Mouse (Mus musculus): Measurements from ENCODE around the gene Crybb1.

Gene Crybb1

DNA sequence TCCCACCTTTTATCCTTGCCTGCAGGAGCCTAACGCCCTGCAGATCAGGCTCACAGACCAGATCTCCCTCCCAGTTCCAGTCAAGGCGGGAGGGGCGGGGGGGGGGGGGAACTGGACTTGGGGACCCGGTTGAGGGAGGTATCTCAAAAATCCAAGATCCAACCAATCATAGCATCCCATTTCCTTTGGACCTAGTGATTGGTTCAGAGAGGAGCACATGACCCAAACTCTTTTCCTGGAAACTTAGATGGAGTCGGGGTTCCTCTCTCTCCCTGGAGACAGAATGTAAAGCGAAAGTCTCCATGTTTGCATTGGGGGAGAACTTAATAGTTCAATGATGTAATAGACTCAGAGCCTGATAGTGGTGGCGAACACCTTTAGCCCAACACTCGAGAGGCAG, 8.2 kb upstream of the Crybb1 start:
- POLR2A ChIA-PET: interaction anchor here in 3 of 4 experiments (0.9 to 1.9 kb wide), 3 partner anchors 19 to 29 kb away, joined by 3 to 5 read pairs (median 5); partner anchors contain the start of gene Tpst2 (in 2 of the 3)
- CTCF ChIA-PET: no interaction called here

DNA sequence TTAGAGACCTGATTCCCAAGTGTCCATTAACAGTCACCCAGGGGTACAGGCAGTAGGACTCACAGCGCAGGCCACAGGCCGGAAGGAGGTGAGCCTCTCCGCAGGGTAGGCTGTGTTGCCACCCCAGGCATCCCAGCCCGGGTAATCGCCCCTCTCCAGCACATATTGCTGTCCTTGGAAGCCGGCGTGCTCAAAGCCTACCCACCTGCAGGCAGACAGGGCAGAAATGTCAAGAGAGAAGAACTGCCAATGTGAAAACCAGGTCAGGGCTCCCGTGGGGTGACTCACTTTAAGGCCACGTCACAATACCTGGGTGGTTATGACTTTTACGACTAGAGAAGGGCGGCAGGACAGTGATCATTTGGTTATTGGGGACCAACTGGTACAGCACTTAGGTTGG, 6.5 kb upstream of the Crybb1 start:
- CTCF ChIA-PET: interaction anchor here in 2 of 4 experiments (0.7 to 1.4 kb wide), 4 partner anchors 8 to 976 kb away, joined by 3 to 9 read pairs (median 5); no protein-coding TSS in a partner anchor
- POLR2A ChIA-PET: interaction anchor here in 1 of 4 experiments (1.0 to 1.5 kb wide), 3 partner anchors 17 to 115 kb away, joined by 3 to 5 read pairs (median 4); partner anchors contain the start of gene Tpst2

DNA sequence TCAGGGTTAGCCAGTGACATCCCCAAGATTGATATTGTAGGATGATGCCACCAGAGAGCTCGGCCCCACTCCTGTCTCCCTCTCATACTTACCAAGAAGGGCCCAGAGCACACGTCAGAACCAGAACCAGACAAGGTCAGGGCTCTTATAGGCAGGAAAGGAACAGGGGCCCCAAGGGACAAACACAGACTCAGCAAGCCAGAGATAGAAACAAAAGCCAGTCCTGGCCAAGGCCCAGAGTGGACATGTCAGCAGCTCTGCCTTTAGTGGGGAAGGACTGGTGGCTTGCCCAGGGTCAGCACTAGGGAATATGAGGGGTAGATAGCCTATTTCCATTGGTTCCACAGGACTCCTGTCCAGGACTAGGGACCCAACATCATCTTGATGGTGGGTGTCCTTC, 3.2 kb upstream of the Crybb1 start, which contains the start of gene Cryba4:
Cryba4 (minus strand) TSS at position 119 of the 400 bp plus-strand sequence.
- POLR2A ChIA-PET: interaction anchor here in 1 of 4 experiments (0.6 kb wide), 1 partner anchor 23 kb away, joined by 3 read pairs; no protein-coding TSS in a partner anchor
- CTCF ChIA-PET: interaction anchor here in 1 of 4 experiments (0.7 kb wide), 1 partner anchor 32 kb away, joined by 11 read pairs; no protein-coding TSS in a partner anchor

DNA sequence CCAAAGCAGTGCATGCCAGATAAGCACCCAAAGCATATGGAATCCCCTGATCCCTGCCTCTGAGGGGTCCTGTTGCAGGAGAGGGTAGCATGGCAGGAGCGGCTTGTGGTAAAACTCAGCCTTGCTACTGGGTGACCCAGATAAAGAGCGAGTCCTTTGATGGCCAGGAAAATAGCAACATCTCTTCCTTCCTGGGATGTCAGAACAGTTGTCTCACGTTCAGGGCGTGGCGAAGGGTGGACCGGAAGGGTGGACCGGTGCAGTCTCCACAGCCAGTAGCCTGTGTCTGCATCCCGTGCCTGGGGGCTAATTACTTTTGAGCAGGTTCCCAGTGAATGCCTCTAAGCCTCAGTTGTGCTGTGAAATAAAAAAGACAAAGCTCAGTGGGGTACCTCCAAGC, 2.4 kb upstream of the Crybb1 start:
- ChIA-PET POLR2A (interaction anchor here in 1 of 4 experiments (1.0 kb wide), 1 partner anchor 39 kb away, joined by 3 read pairs; no protein-coding TSS in a partner anchor), CTCF (interaction anchor here in 2 of 4 experiments (0.7 to 1.3 kb wide), 4 partner anchors 12 to 148 kb away, joined by 4 to 11 read pairs (median 6); no protein-coding TSS in a partner anchor)

DNA sequence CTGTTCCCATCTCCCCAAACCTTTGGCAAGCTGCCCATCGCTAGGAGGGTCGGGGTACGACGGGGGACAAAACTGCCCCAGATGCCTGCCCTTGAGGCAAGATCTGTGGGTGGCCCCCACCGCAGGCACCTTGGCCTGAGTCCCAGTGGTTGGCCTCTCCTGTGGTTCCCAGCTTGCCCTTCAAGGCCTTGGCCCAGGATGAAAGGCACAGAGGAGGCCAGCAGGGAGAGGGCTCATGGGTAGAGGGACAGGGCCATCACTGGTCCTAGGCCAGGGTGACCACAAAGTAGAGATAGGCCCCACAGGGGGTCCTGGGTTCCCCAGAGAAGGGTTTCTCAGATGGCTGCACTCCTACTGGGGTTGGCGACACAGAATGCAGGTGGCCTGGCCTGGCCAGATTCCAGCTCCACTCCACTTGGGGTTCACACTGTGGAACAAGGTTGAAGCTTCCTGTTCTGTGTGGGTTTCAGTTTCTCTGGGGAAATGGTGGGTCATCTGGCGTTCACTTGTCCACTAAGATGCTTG, 1.3 kb upstream of the Crybb1 start:
- POLR2A ChIA-PET: no interaction called here
- CTCF ChIA-PET: interaction anchor here in 3 of 4 experiments (0.6 to 1.3 kb wide), 3 partner anchors 14 to 172 kb away, joined by 3 to 5 read pairs (median 3); no protein-coding TSS in a partner anchor

DNA sequence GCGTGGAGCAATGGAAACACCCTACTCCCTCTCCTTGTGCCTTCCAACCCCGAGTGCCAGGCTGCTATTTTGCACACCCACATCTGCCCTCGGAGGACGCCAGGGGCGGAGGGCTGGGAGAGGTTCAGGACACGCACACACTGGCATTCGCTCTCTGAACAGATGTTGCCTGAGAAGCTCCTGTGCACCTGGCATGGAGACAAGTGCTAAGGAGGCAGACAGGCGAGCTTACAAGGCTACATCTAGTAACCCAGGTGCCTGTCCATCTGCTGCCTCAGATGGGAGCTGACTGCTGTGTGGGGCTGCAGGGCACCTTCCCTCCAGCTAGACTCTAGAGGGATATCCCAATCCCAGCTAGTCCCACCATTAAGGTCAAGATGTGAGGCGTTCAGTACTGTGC, 842 bp downstream of the Crybb1 start:
- POLR2A ChIA-PET: interaction anchor here in 3 of 4 experiments (0.7 to 1.5 kb wide), 4 partner anchors 15 to 20 kb away, joined by 3 to 5 read pairs (median 4); partner anchors contain the start of gene Tpst2 (in 3 of the 3)
- CTCF ChIA-PET: interaction anchor here in 3 of 4 experiments (0.7 to 1.2 kb wide), 3 partner anchors 9 to 999 kb away, joined by 3 to 7 read pairs (median 3); no protein-coding TSS in a partner anchor

DNA sequence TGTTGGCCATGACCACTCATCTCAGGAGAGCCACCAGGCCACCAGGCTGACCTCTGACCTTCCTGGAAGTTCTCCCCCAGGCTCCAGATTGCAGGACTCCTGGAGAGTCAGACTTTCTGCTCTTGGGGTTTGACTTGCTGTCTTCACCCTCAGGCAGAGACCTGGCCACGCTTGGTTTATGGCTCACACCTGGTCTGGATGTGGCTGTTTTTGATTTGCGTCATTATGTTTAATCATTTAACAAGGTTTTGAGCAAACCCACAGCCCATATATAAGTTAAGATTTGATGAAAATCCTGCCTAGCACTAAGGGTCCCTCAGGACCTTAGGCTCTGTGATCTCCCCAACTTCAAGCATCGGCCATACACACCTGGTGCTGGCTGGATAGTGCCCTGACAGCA, 2.3 kb downstream of the Crybb1 start:
- POLR2A ChIA-PET: no interaction called here

DNA sequence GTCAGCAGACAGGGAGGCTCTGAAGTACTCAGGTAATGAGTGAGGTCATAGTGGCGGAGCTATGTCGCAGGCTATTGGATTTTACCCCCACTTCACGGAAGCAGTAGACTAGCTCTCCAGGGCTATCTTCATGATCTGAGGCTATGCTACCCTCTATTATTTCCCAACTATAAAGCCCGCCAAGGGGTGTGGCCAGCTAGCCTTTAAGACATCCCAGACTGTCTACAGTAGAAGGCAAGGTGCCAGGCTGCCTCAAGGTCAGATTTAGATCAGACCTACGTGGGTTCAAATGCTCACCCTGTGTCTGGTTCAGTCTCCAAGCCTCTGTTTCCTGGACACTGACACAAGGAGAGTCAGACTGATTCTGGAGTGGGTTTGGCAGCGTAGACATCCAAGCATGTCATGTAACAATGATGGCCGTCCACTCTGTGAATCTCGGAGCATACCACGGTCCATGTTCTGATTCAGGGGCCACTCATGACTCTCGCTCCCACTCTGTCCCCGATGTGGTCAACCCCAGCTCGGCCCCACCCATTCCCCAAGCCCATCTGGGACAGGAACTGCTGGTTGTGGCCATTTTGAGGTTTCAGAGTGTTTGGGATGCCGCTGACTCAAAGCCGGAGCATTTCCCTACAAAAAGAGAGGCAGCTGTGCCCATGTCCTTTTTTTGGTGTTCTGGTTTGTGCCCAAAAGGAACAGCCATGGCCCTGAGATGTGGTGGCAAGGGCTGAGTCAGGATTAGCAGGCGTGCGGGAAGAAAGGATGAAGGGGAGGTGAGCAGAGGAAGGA, 4.4 kb downstream of the Crybb1 start:
- POLR2A ChIA-PET: no interaction called here
- CTCF ChIA-PET: no interaction called here

More for the DNA sequence above, 2.3 kb downstream of the Crybb1 start:
- CTCF ChIA-PET: no interaction called here

DNA sequence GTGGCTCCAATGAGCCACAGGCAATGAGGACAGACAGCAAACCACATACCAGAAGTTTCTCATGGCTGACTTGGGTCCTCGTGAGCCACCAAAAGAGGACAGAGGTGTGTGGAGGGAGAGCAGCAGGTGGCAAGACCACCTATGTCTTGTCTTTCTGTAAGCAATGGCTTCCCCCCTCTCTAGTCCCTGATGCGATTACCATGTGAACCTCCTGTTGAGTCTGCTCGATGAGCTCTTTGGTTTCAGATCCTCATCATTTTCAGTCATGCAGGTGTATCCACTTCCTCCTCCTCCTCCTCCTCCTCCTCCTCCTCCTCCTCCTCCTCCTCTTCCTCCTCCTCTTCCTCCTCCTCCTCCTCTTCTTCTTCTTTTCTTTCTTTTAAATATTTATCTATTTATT, 5.2 kb downstream of the Crybb1 start:
- POLR2A ChIA-PET: interaction anchor here in 1 of 4 experiments (0.7 to 1.1 kb wide), 2 partner anchors 22 to 24 kb away, joined by 3 read pairs; no protein-coding TSS in a partner anchor
- CTCF ChIA-PET: no interaction called here

DNA sequence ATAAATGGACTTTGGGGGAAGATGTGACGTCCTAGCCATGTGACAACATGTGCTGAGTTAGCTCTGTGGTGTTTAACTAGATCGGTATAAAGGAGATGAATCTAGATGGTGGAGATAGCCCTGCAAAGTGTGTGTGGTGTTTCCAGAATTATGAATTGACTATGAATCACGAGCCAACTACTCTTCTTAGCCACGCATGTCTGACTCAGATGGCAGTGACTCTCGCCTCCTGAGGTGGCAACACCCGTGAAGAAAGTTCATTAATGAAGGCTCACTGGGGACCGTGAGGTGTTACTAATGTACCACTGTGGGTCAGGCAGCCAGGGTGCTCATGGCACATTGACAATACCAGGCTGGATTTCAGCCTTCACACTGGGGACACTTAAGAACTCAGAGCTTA, 8.5 kb downstream of the Crybb1 start:
- POLR2A ChIA-PET: no interaction called here
- CTCF ChIA-PET: interaction anchor here in 1 of 4 experiments (1.9 to 2.0 kb wide), 2 partner anchors 12 to 23 kb away, joined by 6 read pairs; partner anchors contain the start of gene Tpst2

DNA sequence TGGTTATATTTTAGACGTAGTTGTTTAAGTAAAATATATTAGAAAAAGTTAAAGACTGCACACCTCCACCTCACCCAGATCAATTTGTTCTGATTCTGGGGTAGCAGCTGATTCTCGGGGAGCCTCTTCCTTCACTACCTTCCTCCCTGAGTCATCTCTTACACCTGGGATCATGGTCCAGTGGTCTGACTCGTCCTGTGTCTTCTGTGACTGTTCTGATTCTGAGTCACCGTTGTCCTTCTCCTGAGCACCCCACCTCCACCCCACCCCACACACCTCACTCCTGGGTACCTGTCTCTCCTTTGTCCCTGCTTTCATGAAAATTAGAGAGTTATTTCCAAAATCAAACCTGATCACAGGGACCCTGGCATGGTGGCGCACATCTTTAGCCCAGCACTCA, 9.5 kb downstream of the Crybb1 start:
- CTCF ChIA-PET: interaction anchor here in 1 of 4 experiments (1.9 to 2.0 kb wide), 2 partner anchors 11 to 24 kb away, joined by 6 read pairs; partner anchors contain the start of gene Tpst2
- POLR2A ChIA-PET: interaction anchor here in 3 of 4 experiments (0.9 to 2.2 kb wide), 9 partner anchors 11 to 51 kb away, joined by 3 to 24 read pairs (median 5); partner anchors contain the start of gene Tpst2 (in 3 of the 3)

DNA sequence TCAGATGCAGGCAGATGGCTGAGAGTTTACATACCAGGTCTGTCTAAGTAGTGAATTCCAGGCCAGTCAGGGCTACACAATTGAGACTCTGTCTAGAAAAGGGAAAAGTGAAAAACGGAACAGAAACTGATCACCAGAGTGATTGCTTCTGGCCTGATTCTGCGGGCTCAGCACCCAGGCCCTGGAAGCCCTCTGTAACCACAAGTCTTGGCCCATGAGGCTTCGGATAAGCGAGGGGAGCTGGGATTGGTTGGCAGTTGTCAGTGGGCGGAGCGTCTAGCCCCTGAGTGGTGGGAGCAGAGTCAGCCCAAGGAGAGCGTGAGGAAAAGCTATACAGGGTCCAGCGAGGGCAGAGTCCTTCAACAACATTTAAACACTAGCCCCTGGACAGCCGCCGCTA, 9.9 kb downstream of the Crybb1 start:
- CTCF ChIA-PET: interaction anchor here in 3 of 4 experiments (0.6 to 2.0 kb wide), 8 partner anchors 9 to 70 kb away, joined by 3 to 6 read pairs (median 4); partner anchors contain the start of gene Tpst2 (in 1 of the 3)
- POLR2A ChIA-PET: interaction anchor here (0.6 to 2.2 kb wide), 14 partner anchors 10 to 83 kb away, joined by 3 to 24 read pairs (median 4); partner anchors contain the start of gene Tpst2 (in 4 of the 4)

DNA sequence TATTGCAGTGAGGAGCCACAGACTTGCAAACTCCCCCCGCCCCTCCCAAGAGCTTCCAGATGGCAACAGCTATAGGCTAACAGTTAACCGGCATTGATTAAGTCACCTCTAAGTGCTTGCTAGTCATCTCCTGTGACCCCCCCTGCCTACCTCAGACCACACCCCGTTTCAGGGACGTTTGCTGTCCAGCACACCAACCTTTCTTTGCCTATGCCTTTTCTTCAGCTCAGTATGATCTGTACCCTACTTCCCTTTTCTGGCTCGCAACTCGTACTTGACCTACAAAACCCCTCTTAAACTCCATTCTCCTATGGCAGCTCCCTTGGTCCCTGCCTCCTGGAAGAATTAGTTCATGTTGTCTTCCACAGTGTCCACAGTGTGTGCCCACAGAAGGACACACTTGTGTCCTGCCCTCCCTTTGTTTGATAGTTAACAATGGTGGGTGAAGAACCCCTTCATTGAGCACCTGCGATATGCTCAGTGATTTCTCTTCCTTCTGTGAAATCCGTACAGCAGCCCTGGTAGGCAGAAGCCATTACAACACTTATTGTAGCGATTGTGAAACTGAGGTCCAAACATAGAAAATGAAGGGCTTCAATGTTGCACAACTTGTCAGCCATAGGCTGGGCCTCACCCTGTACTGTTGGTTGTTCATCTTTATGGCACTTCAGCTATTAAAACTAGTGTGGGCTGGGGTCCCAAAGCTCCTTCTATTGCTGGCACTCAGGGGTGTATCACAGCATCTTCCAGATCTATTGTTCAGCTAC, 10.6 kb downstream of the Crybb1 start:
- ChIA-PET POLR2A (interaction anchor here (0.6 to 2.2 kb wide), 16 partner anchors 10 to 82 kb away, joined by 3 to 24 read pairs (median 4); partner anchors contain the start of gene Tpst2 (in 4 of the 4)), CTCF (interaction anchor here in 3 of 4 experiments (0.6 to 2.0 kb wide), 8 partner anchors 10 to 70 kb away, joined by 3 to 6 read pairs (median 4); partner anchors contain the start of gene Tpst2 (in 1 of the 3))

DNA sequence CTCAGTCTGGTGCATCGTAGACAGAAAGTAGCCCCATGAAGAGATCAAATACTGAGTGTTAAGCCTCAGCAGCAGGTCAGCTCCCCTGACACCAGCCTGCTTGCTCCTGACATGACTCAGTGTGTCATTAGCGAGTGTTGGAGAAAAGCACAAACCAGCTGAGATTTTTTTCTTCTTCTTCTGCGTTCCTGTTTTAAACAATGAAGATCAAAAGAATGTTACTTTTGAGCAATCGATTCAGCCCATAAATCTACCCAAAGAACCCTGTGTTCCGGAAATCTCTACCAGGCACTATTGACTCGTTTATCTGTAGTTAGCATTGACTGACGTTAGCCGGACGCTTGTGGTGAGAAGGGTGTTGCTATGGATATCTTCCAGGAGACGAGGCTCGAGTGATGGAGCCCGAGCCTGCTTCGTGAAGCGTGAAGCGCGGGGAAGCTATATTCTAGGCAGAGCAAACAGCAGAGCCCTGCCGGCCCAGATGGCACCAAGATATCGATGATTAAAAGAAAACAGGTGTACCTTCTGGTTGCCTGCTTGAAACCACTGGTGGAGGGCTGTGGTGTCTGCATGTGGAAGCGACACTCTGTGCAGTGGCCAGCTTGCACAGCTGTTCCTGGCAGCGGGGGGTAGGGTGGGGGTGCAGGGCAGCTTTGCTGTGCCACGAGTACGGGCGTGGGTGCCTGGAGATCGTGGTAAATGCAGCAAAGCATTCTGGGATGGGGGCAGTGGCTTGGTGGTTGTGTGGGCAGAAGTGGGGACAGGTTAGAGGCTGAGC, 15.3 kb downstream of the Crybb1 start:
- ChIA-PET CTCF (interaction anchor here in 1 of 4 experiments (0.9 kb wide), 1 partner anchor 88 kb away, joined by 3 read pairs; no protein-coding TSS in a partner anchor), POLR2A (interaction anchor here in 1 of 4 experiments (0.6 to 1.5 kb wide), 4 partner anchors 10 to 16 kb away, joined by 3 to 6 read pairs (median 4); no protein-coding TSS in a partner anchor)

DNA sequence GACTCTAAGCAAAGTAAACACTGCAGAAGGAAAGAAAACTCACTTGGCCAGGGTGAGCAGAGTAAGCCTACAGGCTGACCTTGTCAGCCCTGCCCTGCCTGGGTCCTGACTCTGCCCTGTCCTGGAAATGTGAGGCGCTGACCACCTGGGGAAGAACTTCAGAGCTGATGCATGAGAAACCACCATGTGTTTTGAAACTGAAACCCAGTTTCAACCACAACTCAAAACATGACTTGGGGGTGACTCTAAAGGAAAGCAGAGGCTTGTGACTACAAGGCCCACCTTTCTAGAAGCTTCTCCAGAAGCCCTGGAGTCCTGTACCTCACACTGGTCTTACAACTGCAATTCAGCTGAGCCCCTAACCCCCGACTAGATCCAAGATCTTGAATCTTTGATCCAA, 17.3 kb downstream of the Crybb1 start:
- POLR2A ChIA-PET: no interaction called here
- CTCF ChIA-PET: no interaction called here

DNA sequence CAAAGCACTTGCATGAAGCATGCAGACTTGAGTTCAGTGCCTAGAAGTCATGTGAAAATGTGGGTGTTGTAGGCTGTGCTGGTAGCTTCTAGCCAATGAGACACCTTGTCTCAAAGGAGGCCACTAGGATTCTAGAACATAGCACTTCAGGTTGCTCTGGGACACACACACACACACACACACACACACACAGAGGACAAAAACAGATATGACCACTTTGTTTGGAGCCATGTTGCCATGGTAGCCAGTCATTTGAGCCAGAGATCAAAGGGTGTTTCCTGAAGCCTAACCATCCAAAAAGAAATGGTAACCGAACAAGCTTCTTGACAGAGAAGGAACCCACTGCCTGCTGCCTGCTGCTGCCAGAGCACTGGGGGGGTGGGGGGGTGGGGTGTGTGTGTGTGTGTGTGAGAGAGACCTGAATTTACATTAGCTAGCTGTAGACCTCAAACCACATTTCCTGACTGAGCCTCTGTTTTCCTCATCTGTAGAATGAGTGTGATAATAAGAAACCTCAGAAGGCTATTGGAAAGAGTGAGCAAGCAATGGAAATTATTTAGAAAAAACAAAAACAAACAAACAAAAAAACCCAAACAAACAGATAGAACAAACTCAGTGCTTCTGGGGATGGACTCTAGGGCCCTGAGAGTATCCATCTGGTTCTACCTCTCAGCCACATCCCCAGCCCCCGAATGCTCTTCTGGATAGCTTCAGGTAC, 18.3 kb downstream of the Crybb1 start:
- ChIA-PET CTCF (no interaction called here), POLR2A (no interaction called here)

Data from embryonic stem cell, embryonic (primary cell).